Mouse (Mus musculus): ENCODE data around the gene Vmn1r3. TPM values are rescaled to one million over a fixed set of nuclear protein-coding genes. Genes with fewer than 3 reads are reported as not detected.
"Not testable (repeated sequence)": the region's sequence is repeated elsewhere in the genome, so short reads cannot be mapped to it uniquely, and the experiment has no call there.

Vmn1r3 gene
- polyA plus RNA-seq, 1 experiment from 2014 or later: not detected

- H3K36me3 ChIP-seq (ENCODE audit: control insufficient read depth, insufficient read depth, low read length); H3K4me1 ChIP-seq (ENCODE audit: control insufficient read depth, insufficient read depth, low read length); H3K4me2 ChIP-seq (replicated peaks; ENCODE audit: low read depth, low read length); H3K4me3 ChIP-seq (ENCODE audit: low read depth, low read length); H3K9ac ChIP-seq (replicated peaks; ENCODE audit: low read depth, low read length); H3K27ac ChIP-seq (ENCODE audit: low read length); H3K27me3 ChIP-seq (ENCODE audit: control insufficient read depth, insufficient read depth, low read length); ATAC-seq (ENCODE audit: insufficient number of reproducible peaks, insufficient read depth, low FRiP score, low read depth): not testable (repeated sequence)
- 71% methylated on average over 5 of the region's 9 CpGs for WGBS
- peaks cover 23% of the 10 kb centered on the region for H3K9me3 ChIP-seq (ENCODE audit: control insufficient read depth, low read depth, low read length)
Measured at GRCm38 (mm10) chr4:3223483-3224209, 38.5 kb upstream of the Vmn1r3 start.

DNA sequence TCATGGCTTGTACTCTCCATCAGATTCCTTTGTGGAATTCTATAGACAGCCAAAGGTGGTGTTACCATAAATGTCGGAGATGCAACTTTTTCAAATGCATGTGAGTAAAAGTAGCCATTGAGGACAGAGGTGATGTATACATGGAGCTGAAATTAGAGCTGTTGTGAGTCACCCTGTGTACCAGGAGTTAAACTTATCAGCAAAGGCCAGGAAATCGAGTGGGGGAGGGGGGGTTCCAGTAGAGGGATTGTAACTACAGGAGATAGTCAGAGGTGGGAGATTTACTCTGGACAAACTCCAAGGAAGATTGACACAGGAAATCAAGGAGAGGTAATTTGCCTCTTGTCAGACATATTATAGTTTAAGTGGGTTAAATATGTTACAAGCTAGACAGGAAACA, 31.2 kb upstream of the Vmn1r3 start:
- not testable (repeated sequence) for H3K27me3 ChIP-seq (ENCODE audit: control insufficient read depth, insufficient read depth, low read length); H3K9me3 ChIP-seq (ENCODE audit: control insufficient read depth, low read depth, low read length); H3K9ac ChIP-seq (replicated peaks; ENCODE audit: low read depth, low read length); H3K36me3 ChIP-seq (ENCODE audit: control insufficient read depth, insufficient read depth, low read length); H3K4me3 ChIP-seq (ENCODE audit: low read depth, low read length); ATAC-seq (ENCODE audit: insufficient number of reproducible peaks, insufficient read depth, low FRiP score, low read depth); H3K4me1 ChIP-seq (ENCODE audit: control insufficient read depth, insufficient read depth, low read length); H3K4me2 ChIP-seq (replicated peaks; ENCODE audit: low read depth, low read length); H3K27ac ChIP-seq (ENCODE audit: low read length)
- WGBS: 74% methylated on average over 2 of the region's 2 CpGs

DNA sequence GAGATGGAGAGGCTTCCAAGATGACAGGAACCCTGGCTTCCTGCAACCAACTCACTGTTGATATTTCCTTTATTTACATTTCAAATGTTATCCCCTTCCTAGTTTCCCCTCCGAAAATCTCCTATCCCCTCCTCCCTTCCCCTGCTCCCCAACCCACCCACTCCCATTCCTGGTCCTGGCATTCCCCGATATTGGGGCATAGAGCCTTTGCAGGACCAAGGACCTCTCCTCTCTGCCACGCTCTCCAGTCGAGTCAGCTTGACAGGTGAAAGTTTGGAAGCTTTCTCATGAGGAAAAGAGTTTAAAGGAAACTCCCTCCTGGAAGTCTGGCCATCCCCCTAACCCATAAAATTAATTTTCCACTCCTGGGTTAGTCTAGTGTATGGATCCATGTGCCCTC, 28.2 kb upstream of the Vmn1r3 start:
- H3K4me3 ChIP-seq (ENCODE audit: low read depth, low read length); ATAC-seq (ENCODE audit: insufficient number of reproducible peaks, insufficient read depth, low FRiP score, low read depth): not testable (repeated sequence)

GRCm38 (mm10) chr4:3209643-3210217, 24.6 kb upstream of the Vmn1r3 start:
- H3K9me3 ChIP-seq (ENCODE audit: control insufficient read depth, low read depth, low read length); H3K4me1 ChIP-seq (ENCODE audit: control insufficient read depth, insufficient read depth, low read length); H3K4me2 ChIP-seq (replicated peaks; ENCODE audit: low read depth, low read length); H3K27me3 ChIP-seq (ENCODE audit: control insufficient read depth, insufficient read depth, low read length); H3K9ac ChIP-seq (replicated peaks; ENCODE audit: low read depth, low read length); H3K36me3 ChIP-seq (ENCODE audit: control insufficient read depth, insufficient read depth, low read length); ATAC-seq (ENCODE audit: insufficient number of reproducible peaks, insufficient read depth, low FRiP score, low read depth); H3K27ac ChIP-seq (ENCODE audit: low read length); H3K4me3 ChIP-seq (ENCODE audit: low read depth, low read length): not testable (repeated sequence)
- 63% methylated on average over 1 of the region's 1 CpGs for WGBS

More for the DNA sequence above, 28.2 kb upstream of the Vmn1r3 start:
- not testable (repeated sequence) for H3K4me2 ChIP-seq (replicated peaks; ENCODE audit: low read depth, low read length); H3K36me3 ChIP-seq (ENCODE audit: control insufficient read depth, insufficient read depth, low read length); H3K27me3 ChIP-seq (ENCODE audit: control insufficient read depth, insufficient read depth, low read length); H3K9ac ChIP-seq (replicated peaks; ENCODE audit: low read depth, low read length); H3K9me3 ChIP-seq (ENCODE audit: control insufficient read depth, low read depth, low read length); H3K4me1 ChIP-seq (ENCODE audit: control insufficient read depth, insufficient read depth, low read length); H3K27ac ChIP-seq (ENCODE audit: low read length)
- 40% methylated on average over 3 of the region's 4 CpGs for WGBS

GRCm38 (mm10) chr4:3176746-3177490, 8.2 kb downstream of the Vmn1r3 start:
- H3K4me3 ChIP-seq (ENCODE audit: low read depth, low read length); H3K4me1 ChIP-seq (ENCODE audit: control insufficient read depth, insufficient read depth, low read length); H3K27ac ChIP-seq (ENCODE audit: low read length); H3K27me3 ChIP-seq (ENCODE audit: control insufficient read depth, insufficient read depth, low read length); H3K9ac ChIP-seq (replicated peaks; ENCODE audit: low read depth, low read length); ATAC-seq (ENCODE audit: insufficient number of reproducible peaks, insufficient read depth, low FRiP score, low read depth); H3K9me3 ChIP-seq (ENCODE audit: control insufficient read depth, low read depth, low read length); H3K4me2 ChIP-seq (replicated peaks; ENCODE audit: low read depth, low read length); H3K36me3 ChIP-seq (ENCODE audit: control insufficient read depth, insufficient read depth, low read length): not testable (repeated sequence)
- 88% methylated on average over 10 of the region's 10 CpGs for WGBS

DNA sequence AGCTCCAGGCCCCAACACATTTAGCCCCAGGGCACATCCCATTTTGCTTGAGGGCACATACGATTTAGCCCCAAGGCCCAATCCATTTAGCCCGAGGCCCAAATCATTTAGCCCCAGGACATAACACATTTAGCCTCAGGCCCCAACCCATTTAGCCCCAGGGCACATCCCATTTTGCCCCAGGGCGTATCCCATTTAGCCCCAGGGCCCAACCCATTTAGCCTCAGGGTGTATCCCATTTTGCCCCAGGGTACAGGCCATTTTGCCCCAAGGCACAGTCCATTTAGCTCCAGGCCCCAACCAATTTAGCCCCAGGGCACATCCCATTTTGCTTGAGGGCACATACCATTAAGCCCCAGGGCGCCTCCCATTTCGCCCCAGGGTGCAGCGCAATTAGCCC, 9.0 kb downstream of the Vmn1r3 start:
- H3K4me3 ChIP-seq (ENCODE audit: low read depth, low read length); H3K9ac ChIP-seq (replicated peaks; ENCODE audit: low read depth, low read length); H3K27me3 ChIP-seq (ENCODE audit: control insufficient read depth, insufficient read depth, low read length); ATAC-seq (ENCODE audit: insufficient number of reproducible peaks, insufficient read depth, low FRiP score, low read depth); H3K36me3 ChIP-seq (ENCODE audit: control insufficient read depth, insufficient read depth, low read length); H3K4me1 ChIP-seq (ENCODE audit: control insufficient read depth, insufficient read depth, low read length); H3K27ac ChIP-seq (ENCODE audit: low read length); H3K9me3 ChIP-seq (ENCODE audit: control insufficient read depth, low read depth, low read length); H3K4me2 ChIP-seq (replicated peaks; ENCODE audit: low read depth, low read length): not testable (repeated sequence)
- WGBS: 95% methylated on average over 6 of the region's 6 CpGs

- H3K27me3 ChIP-seq (ENCODE audit: control insufficient read depth, insufficient read depth, low read length); H3K4me3 ChIP-seq (ENCODE audit: low read depth, low read length); H3K4me2 ChIP-seq (replicated peaks; ENCODE audit: low read depth, low read length); H3K9me3 ChIP-seq (ENCODE audit: control insufficient read depth, low read depth, low read length); ATAC-seq (ENCODE audit: insufficient number of reproducible peaks, insufficient read depth, low FRiP score, low read depth); H3K27ac ChIP-seq (ENCODE audit: low read length); H3K4me1 ChIP-seq (ENCODE audit: control insufficient read depth, insufficient read depth, low read length); H3K36me3 ChIP-seq (ENCODE audit: control insufficient read depth, insufficient read depth, low read length); H3K9ac ChIP-seq (replicated peaks; ENCODE audit: low read depth, low read length): not testable (repeated sequence)
- WGBS: 92% methylated on average over 5 of the region's 8 CpGs
Measured at GRCm38 (mm10) chr4:3175756-3176155, 9.4 kb downstream of the Vmn1r3 start.

DNA sequence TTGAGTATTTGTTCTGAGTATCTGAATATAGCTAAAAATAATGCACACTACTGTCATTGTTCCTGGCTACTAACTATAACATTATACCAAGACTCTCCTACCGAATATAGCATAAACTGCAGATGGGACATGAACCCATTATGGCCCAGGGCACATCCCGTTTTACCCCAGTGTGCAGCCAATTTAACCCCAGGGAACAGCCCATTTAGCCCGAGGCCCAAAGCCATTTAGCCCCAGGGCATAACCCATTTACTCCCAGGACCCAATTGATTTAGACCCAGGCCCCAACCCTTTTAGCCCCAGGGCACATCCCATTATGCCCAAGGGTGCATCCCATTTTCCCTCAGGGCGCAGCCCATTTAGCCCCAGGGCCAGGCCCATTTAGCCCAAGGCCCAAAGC, 10.6 kb downstream of the Vmn1r3 start:
- not testable (repeated sequence) for H3K27me3 ChIP-seq (ENCODE audit: control insufficient read depth, insufficient read depth, low read length); ATAC-seq (ENCODE audit: insufficient number of reproducible peaks, insufficient read depth, low FRiP score, low read depth); H3K9me3 ChIP-seq (ENCODE audit: control insufficient read depth, low read depth, low read length); H3K4me2 ChIP-seq (replicated peaks; ENCODE audit: low read depth, low read length); H3K27ac ChIP-seq (ENCODE audit: low read length); H3K4me3 ChIP-seq (ENCODE audit: low read depth, low read length); H3K9ac ChIP-seq (replicated peaks; ENCODE audit: low read depth, low read length); H3K36me3 ChIP-seq (ENCODE audit: control insufficient read depth, insufficient read depth, low read length); H3K4me1 ChIP-seq (ENCODE audit: control insufficient read depth, insufficient read depth, low read length)
- 75% methylated on average over 4 of the region's 4 CpGs for WGBS

All from stomach, embryonic 14.5 days (tissue).